Mouse (Mus musculus): Measurements from ENCODE around the gene Arhgef38. TPM values are rescaled to one million over a fixed set of nuclear protein-coding genes. Genes with fewer than 3 reads are reported as not detected.

The Arhgef38 gene
- polyA plus RNA-seq, 1 experiment from 2014 or later: 0.89 TPM

- Histone ChIP-seq H3K4me2 (no peak overlapping the region), H3K36me3 (ENCODE audit: insufficient read depth) (peaks cover 41% of the 10 kb centered on the region), H3K27ac (ENCODE audit: low read depth) (no peak overlapping the region), H3K9ac (no peak overlapping the region), H3K4me1 (ENCODE audit: insufficient read depth) (no peaks in the 10 kb centered on the region), H3K4me3 (ENCODE audit: low read depth, low read length) (no peak overlapping the region), H3K9me3 (ENCODE audit: low read depth, low read length) (no peaks in the 10 kb centered on the region), H3K27me3 (ENCODE audit: insufficient read depth, low read length) (no peaks in the 10 kb centered on the region)
- no peak for TF ChIP-seq CTCF (IDR thresholded peaks at IDR 0.05; ENCODE audit: low read depth)
- no peak for ATAC-seq (ENCODE audit: insufficient read depth)
- WGBS: 90% methylated on average over 4 of the region's 4 CpGs
- no peak for DNase-seq
Measured at GRCm38 (mm10) chr3:133109844-133110243, 124.9 kb downstream of the Arhgef38 start.

- Histone ChIP-seq H3K27ac (ENCODE audit: low read depth) (no peak overlapping the region), H3K4me2 (no peak overlapping the region), H3K27me3 (ENCODE audit: insufficient read depth, low read length) (no peaks in the 10 kb centered on the region), H3K9ac (no peak overlapping the region), H3K4me3 (ENCODE audit: low read depth, low read length) (no peak overlapping the region), H3K36me3 (ENCODE audit: insufficient read depth) (peaks cover 50% of the 10 kb centered on the region), H3K9me3 (ENCODE audit: low read depth, low read length) (no peaks in the 10 kb centered on the region), H3K4me1 (ENCODE audit: insufficient read depth) (no peaks in the 10 kb centered on the region)
- 90% methylated on average over 4 of the region's 4 CpGs for WGBS
- ATAC-seq (ENCODE audit: insufficient read depth) (no peak), DNase-seq (no peak)
- TF ChIP-seq CTCF (IDR thresholded peaks at IDR 0.05; ENCODE audit: low read depth): no peak
Measured at GRCm38 (mm10) chr3:133108731-133109130, 126.0 kb downstream of the Arhgef38 start.

- H3K36me3 ChIP-seq (ENCODE audit: insufficient read depth): peaks cover 72% of the 10 kb centered on the region
- no peak for TF ChIP-seq CTCF (IDR thresholded peaks at IDR 0.05; ENCODE audit: low read depth)
- H3K9ac ChIP-seq: no peak overlapping the region
- ATAC-seq (ENCODE audit: insufficient read depth) (no peak), DNase-seq (no peak)
- no peaks in the 10 kb centered on the region for H3K27me3 ChIP-seq (ENCODE audit: insufficient read depth, low read length)
- no peak overlapping the region for H3K27ac ChIP-seq (ENCODE audit: low read depth)
- no peak overlapping the region for H3K4me3 ChIP-seq (ENCODE audit: low read depth, low read length)
- H3K9me3 ChIP-seq (ENCODE audit: low read depth, low read length): no peaks in the 10 kb centered on the region
- H3K4me2 ChIP-seq: no peak overlapping the region
- no peaks in the 10 kb centered on the region for H3K4me1 ChIP-seq (ENCODE audit: insufficient read depth)
- WGBS: 86% methylated on average over 3 of the region's 3 CpGs
Measured at GRCm38 (mm10) chr3:133104436-133104835, 130.3 kb downstream of the Arhgef38 start.

- Histone ChIP-seq H3K9ac (no peak overlapping the region), H3K4me2 (no peak overlapping the region), H3K27me3 (ENCODE audit: insufficient read depth, low read length) (no peaks in the 10 kb centered on the region), H3K4me1 (ENCODE audit: insufficient read depth) (no peaks in the 10 kb centered on the region), H3K36me3 (ENCODE audit: insufficient read depth) (peaks cover 71% of the 10 kb centered on the region), H3K4me3 (ENCODE audit: low read depth, low read length) (no peak overlapping the region), H3K9me3 (ENCODE audit: low read depth, low read length) (no peaks in the 10 kb centered on the region), H3K27ac (ENCODE audit: low read depth) (no peak overlapping the region)
- TF ChIP-seq CTCF (IDR thresholded peaks at IDR 0.05; ENCODE audit: low read depth): no peak
- 81% methylated on average over 3 of the region's 3 CpGs for WGBS
- no peak for ATAC-seq (ENCODE audit: insufficient read depth)
- DNase-seq: no peak
Measured at GRCm38 (mm10) chr3:133103768-133104167, 131.0 kb downstream of the Arhgef38 start.

GRCm38 (mm10) chr3:133098909-133099308, 135.8 kb downstream of the Arhgef38 start:
- Histone ChIP-seq H3K4me1 (ENCODE audit: insufficient read depth) (peaks cover 3% of the 10 kb centered on the region), H3K9me3 (ENCODE audit: low read depth, low read length) (no peaks in the 10 kb centered on the region), H3K9ac (no peak overlapping the region), H3K36me3 (ENCODE audit: insufficient read depth) (peaks cover 49% of the 10 kb centered on the region), H3K27ac (ENCODE audit: low read depth) (no peak overlapping the region), H3K4me3 (ENCODE audit: low read depth, low read length) (no peak overlapping the region), H3K27me3 (ENCODE audit: insufficient read depth, low read length) (no peaks in the 10 kb centered on the region), H3K4me2 (no peak overlapping the region)
- no peak for TF ChIP-seq CTCF (IDR thresholded peaks at IDR 0.05; ENCODE audit: low read depth)
- ATAC-seq (ENCODE audit: insufficient read depth): no peak
- WGBS: 79% methylated on average over 2 of the region's 2 CpGs
- no peak for DNase-seq

DNA sequence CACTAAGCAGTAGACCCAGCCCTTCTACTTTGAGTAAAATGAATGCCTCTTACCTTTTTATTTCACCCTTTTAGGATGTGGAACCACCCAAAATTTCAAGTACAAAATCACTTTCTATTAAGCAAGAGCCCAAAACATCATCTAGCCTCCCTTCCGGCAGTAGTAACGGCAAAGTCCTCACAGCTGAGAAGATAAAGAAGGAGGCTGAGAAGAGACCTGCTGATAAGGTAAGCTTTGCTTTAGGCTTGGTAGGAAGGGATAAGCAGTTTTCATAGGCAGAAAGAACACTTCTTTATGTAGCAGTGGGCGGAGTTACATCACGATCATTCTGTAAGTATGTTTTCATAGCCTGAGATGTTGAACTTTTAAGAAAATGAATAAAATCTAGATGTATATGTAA, 136.4 kb downstream of the Arhgef38 start:
- peaks cover 44% of the 10 kb centered on the region for H3K36me3 ChIP-seq (ENCODE audit: insufficient read depth)
- H3K9ac ChIP-seq: no peak overlapping the region
- DNase-seq (no peak), ATAC-seq (ENCODE audit: insufficient read depth) (no peak)
- H3K4me3 ChIP-seq (ENCODE audit: low read depth, low read length): no peak overlapping the region
- no peaks in the 10 kb centered on the region for H3K27me3 ChIP-seq (ENCODE audit: insufficient read depth, low read length)
- peaks cover 3% of the 10 kb centered on the region for H3K4me1 ChIP-seq (ENCODE audit: insufficient read depth)
- no peak for TF ChIP-seq CTCF (IDR thresholded peaks at IDR 0.05; ENCODE audit: low read depth)
- H3K4me2 ChIP-seq: no peak overlapping the region
- H3K9me3 ChIP-seq (ENCODE audit: low read depth, low read length): no peaks in the 10 kb centered on the region
- WGBS: 86% methylated on average over 4 of the region's 4 CpGs
- H3K27ac ChIP-seq (ENCODE audit: low read depth): no peak overlapping the region

DNA sequence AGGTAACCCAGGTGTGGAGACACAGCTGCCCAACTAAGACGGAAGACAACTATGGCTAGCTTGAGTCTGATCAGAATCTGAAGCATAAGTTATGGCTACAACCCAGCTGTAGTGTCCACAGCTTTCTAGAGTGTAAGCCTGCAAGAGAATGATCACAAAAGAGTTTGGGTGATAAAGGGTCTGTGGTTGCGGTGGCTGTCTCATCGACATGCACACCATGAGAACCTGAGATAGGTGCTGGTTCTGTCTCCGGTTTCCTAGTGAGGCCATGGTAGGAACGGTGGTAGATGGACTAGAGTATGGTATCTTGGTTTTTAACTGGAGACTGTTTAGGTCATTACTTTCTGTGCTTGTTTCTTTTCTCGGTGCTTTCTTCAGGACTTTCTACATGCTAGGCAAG, 136.8 kb downstream of the Arhgef38 start:
- Histone ChIP-seq H3K27me3 (ENCODE audit: insufficient read depth, low read length) (no peaks in the 10 kb centered on the region), H3K4me3 (ENCODE audit: low read depth, low read length) (no peak overlapping the region), H3K4me2 (no peak overlapping the region), H3K4me1 (ENCODE audit: insufficient read depth) (peaks cover 3% of the 10 kb centered on the region), H3K9ac (no peak overlapping the region), H3K9me3 (ENCODE audit: low read depth, low read length) (no peaks in the 10 kb centered on the region), H3K27ac (ENCODE audit: low read depth) (no peak overlapping the region), H3K36me3 (ENCODE audit: insufficient read depth) (peaks cover 44% of the 10 kb centered on the region)
- ATAC-seq (ENCODE audit: insufficient read depth): no peak
- TF ChIP-seq CTCF (IDR thresholded peaks at IDR 0.05; ENCODE audit: low read depth): no peak
- DNase-seq: no peak
- WGBS: 96% methylated on average over 6 of the region's 6 CpGs

DNA sequence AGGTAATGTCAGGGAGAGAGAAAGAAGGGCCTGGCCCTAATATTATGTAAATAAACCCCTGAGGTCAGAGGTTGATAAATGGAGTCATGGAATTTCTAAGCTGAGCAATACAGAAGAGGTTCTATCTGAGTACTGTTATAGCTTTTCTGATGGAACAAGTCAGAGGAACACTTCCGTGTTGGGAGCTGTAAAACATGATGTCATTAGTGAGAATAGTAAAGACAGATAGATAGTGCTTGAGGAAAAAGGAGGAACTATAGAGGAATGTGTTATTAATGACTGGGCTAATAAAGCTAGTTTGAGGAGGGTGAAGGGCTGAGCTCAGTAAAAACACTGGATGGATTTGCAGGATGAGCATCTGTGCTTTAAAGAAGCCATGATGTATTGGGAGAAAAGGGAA, 140.4 kb downstream of the Arhgef38 start:
- TF ChIP-seq CTCF (IDR thresholded peaks at IDR 0.05; ENCODE audit: low read depth): no peak
- no peaks in the 10 kb centered on the region for H3K9me3 ChIP-seq (ENCODE audit: low read depth, low read length)
- no peak for ATAC-seq (ENCODE audit: insufficient read depth)
- H3K9ac ChIP-seq: no peak overlapping the region
- H3K4me2 ChIP-seq: no peak overlapping the region
- H3K36me3 ChIP-seq (ENCODE audit: insufficient read depth): peaks cover 20% of the 10 kb centered on the region
- H3K27ac ChIP-seq (ENCODE audit: low read depth): no peak overlapping the region
- no peaks in the 10 kb centered on the region for H3K27me3 ChIP-seq (ENCODE audit: insufficient read depth, low read length)
- DNase-seq: no peak
- WGBS: 26% methylated on average over 1 of the region's 1 CpGs
- peaks cover 7% of the 10 kb centered on the region for H3K4me1 ChIP-seq (ENCODE audit: insufficient read depth)
- no peak overlapping the region for H3K4me3 ChIP-seq (ENCODE audit: low read depth, low read length)
